Mouse (Mus musculus): ENCODE measurements at regions not wholly inside any gene's neighbourhood (a gene's known extent, or its start where the extent isn't known, plus 50 kb on each side); places are given as distances from the start of the nearest gene placed in this dataset.
"Not testable (repeated sequence)": the region's sequence is repeated elsewhere in the genome, so short reads cannot be mapped to it uniquely, and the experiment has no call there.

DNA sequence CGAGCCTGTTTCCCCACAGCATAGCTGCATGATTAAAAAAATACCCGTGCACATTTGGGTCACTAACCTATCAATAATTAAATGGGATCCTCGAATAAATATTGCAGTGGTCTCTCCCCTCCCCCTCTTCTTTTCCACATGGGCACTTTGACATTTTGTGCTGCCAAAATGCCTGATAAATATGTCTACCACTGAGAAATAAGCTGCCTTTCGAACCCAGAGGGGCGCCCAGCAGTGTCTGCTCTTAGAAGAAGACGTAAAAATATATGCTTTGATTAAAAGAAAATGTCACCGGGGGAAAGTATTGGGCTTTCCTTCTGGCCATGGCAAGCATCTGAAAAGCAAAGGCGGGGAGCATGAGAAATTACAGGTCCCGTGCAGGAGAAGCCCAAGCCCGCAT is 152.6 kb upstream of the Frmd4a start:
- DNase-seq (ENCODE audit: low spot score in 2 of 2): no peak

DNA sequence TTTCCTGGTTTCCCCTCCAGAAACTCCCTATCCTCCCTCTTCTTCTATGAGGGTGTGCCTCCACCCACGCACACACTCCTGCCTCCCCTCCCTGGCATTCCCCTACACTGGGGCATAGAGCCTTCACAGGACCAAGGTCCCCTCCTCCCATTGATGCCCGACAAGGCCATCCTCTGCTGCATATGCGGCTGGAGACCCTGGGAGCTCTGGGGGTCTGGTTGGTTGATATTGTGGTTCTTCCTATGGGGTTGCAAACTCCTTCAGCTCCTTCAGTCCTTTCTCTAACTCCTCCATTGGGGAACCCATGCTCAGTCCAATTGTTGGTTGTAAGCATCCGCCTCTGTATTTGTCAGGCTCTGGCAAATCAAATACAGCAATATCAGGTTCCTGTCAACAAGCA is 150.8 kb upstream of the Frmd4a start:
- DNase-seq (ENCODE audit: low spot score in 2 of 2): not testable (repeated sequence)

DNA sequence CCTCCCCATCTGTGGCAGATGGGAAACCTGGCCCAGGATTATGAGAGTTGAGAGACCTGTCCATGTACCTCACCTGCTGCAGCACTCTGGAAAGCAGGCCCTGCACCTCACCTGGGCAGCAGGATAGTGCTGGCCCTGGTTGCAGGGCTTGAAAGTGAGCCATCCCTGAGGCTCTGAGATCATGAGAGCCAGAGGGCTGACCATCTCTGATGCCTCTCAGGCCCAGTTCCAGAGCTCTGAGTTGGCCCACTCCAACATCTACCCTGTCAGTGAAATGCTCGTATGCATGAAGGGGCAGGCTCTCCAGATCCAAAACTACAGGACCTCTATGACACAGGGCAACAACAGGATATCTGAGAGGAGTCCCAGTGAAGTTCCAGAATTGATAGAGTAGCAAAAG is 147.8 kb upstream of the Frmd4a start:
- no peak for DNase-seq (ENCODE audit: low spot score in 2 of 2)

GRCm38 (mm10) chr2:3871748-3872147 is 145.8 kb upstream of the Frmd4a start:
- DNase-seq (ENCODE audit: low spot score in 2 of 2): no peak

GRCm38 (mm10) chr2:3887000-3887399 is 130.5 kb upstream of the Frmd4a start:
- no peak for DNase-seq (ENCODE audit: low spot score in 2 of 2)

DNA sequence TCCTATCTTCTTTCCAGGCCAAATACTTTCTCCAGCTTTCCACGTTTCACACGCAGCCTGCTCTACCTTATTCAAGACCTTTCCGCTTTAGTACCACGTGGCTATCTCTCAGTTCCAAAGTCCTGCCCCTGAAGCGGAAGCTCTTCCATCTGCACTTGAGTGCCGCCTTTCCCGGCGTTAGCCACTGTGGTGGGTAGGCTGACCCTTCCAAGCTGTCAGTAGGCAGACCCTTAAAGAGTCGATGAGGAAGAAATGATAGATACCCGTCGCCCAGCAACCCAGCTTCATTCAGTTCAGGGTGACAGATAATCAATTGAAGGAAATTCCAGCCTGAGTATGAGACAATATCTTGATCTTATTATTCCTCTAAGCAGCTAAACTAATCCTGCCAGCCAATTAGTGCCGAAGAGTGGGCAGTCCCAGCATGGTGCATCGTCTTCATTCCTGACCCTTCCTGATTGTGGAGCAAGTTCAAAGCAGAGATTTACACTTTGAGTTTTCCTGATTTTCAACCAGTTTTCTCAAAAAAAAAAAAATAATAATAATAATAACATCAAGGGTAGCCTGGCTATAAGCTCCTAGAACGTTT is 129.6 kb upstream of the Frmd4a start:
- DNase-seq (ENCODE audit: low spot score in 2 of 2): no peak

- DNase-seq (ENCODE audit: low spot score in 2 of 2): no peak
These were observed 128.1 kb upstream of the Frmd4a start for GRCm38 (mm10) chr2:3889381-3889780.

DNA sequence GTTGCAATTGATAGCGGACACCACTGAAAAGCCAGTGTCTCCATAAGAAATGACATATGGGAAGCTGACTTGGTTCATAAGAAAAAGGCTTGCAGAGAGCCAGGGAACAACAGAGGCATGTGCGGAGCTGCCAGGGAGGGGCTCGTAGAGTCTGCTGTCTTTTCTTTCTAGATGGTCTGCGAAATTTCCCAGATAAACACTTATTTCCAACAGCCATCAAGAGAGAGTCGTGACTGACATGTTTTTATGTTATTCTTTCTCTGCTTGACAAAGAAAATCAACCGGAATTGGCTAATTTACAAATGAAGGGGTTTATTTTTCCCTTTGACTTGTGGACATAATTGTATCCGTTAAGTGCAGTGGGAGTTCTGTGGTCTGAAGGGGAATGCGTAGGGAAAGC is 127.1 kb upstream of the Frmd4a start:
- no peak for DNase-seq (ENCODE audit: low spot score in 2 of 2)

GRCm38 (mm10) chr2:3907026-3907425 is 110.5 kb upstream of the Frmd4a start:
- DNase-seq (ENCODE audit: low spot score in 2 of 2): no peak

DNA sequence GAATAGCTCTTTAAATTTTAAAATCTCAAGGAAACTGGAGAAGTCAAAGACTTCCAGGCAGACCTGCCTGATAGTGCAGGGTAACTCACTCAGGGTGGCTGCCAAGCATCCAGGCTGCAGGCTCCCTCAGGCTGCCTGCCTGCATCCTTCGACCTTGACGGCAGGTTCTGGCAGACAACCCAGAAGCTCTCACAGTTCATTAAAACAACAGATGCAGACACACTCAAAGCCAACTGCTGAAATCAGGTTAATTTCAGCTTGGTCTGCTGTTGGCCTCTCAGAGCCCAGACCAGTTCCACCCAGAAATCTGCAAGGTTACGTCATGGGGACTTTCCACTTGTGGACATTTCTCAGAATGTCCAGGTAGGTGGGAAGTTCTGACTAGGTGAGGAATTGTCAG is 109.3 kb upstream of the Frmd4a start:
- DNase-seq (ENCODE audit: low spot score in 2 of 2): no peak

DNA sequence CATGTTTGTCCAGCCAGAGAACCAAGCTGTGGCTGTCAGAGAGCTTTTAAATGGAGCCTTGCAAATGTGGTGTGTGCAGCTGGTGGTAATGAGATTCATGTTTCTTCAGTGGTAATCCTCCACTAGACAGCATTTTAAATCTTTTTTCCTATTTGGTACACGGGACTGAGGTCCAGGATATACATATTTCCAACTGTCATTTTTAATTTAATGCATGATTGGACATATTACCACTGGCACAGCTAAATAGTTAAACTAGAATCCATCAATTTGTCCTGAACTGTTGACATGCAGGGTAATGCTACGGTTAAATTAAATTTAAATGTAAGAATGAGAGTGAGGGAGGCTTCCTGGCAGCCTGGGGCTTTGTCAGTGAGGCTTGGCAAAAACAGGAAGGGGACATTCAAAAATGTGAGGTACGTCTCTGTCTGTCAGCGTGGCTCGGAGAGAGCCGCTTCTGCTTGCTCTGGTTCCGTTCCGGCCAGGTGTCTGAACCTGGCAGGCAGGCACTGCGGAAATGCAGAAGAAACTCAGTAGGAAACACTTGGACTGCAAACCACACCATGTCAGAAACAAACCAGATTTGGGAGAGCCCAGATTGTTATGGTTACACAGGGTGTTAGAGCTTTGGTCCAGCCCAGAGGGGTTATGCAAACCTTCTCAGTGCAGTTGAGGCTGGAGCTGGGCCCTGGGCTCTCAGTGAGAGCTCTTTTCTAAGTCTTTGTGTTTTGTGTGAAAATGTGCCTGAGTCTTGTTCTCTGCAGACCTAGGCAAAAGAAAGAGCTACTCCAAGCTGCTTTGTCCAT is 107.2 kb upstream of the Frmd4a start:
- DNase-seq (ENCODE audit: low spot score in 2 of 2): peak; percentile 17 to 20

GRCm38 (mm10) chr2:3915141-3915540 is 102.4 kb upstream of the Frmd4a start:
- no peak for DNase-seq (ENCODE audit: low spot score in 2 of 2)

- DNase-seq (ENCODE audit: low spot score in 2 of 2): no peak
These were observed 101.2 kb upstream of the Frmd4a start for GRCm38 (mm10) chr2:3916365-3916764.

DNA sequence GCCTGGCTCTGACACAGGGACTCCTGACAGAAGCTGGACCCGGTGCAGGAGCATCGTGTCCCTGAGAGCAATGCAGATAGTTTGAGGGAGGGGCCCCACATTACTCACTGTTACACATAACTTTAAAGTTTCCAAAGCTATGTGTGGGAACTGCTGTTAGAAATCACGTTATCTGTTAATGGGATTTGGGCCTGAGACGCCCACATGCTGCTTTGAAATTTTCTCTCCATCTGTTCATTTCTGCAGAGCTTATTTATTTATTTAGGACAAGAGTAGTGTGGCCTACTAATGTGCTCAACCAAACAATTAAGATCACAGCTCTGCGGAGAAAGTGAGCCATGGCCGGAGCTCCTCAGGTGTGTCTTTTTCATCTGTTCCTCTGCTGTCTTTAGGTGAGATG is 99.4 kb upstream of the Frmd4a start:
- DNase-seq (ENCODE audit: low spot score in 2 of 2): no peak

- no peak for DNase-seq (ENCODE audit: low spot score in 2 of 2)
These were observed 97.6 kb upstream of the Frmd4a start for GRCm38 (mm10) chr2:3919893-3920292.

GRCm38 (mm10) chr2:3921084-3921483 is 96.4 kb upstream of the Frmd4a start:
- not testable (repeated sequence) for DNase-seq (ENCODE audit: low spot score in 2 of 2)

- DNase-seq (ENCODE audit: low spot score in 2 of 2): peak; percentile 10 to 17
These were observed 94.8 kb upstream of the Frmd4a start for GRCm38 (mm10) chr2:3922739-3923138.

- DNase-seq (ENCODE audit: low spot score in 2 of 2): no peak
These were observed 92.8 kb upstream of the Frmd4a start for GRCm38 (mm10) chr2:3924696-3925095.

DNA sequence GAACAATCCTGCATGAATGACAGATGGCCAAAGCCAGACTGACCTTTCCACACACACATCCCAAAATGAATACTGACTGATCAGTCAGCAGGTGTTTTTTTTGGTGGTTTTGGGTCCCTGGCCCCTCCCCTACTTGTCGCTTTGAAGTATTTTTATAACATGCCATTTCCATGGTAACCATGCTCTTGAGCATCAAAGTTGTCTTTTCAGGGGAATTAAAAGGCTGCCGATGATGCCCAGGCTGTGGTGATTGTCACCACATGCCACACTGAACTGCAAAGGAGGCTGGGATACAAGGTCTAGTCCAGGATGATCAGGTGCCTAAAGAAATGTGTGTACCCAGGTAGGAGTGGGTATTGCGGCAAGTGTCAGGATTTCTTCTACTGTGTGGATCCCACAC is 92.3 kb upstream of the Frmd4a start:
- no peak for DNase-seq (ENCODE audit: low spot score in 2 of 2)

- no peak for DNase-seq (ENCODE audit: low spot score in 2 of 2)
These were observed 91.4 kb upstream of the Frmd4a start for GRCm38 (mm10) chr2:3926129-3926528.

DNA sequence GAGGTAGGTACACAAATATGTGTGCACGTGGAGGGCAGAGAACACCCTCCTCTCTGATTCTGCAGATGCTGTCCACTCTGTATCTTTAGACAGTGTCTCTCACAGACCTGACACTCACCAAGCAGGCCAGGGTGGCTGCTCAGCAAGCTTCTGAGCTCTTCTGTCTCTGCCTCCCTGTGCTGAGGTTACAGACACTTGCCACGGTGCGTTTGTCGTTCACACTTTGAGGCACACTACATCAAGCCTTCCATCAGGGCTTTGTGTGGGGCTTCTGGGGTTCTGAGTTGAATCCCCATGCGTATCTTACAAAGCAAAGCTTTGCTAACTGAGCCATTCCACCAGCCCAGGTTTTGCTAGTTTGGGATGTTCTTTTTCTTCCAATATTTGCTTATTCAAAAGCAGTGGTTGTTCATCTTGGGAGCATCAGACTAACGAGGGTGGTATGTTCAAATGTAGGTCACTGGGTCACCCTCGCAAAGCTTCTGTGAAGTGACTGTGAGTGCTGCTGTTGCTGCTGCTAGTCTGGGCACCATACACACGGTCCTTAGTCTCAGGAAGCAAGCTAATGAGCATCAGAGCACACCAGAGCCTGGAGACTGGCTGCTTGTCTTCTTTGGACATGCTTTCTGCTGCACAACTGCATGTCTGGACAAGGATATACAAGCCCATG is 90.2 kb upstream of the Frmd4a start:
- no peak for DNase-seq (ENCODE audit: low spot score in 2 of 2)

DNA sequence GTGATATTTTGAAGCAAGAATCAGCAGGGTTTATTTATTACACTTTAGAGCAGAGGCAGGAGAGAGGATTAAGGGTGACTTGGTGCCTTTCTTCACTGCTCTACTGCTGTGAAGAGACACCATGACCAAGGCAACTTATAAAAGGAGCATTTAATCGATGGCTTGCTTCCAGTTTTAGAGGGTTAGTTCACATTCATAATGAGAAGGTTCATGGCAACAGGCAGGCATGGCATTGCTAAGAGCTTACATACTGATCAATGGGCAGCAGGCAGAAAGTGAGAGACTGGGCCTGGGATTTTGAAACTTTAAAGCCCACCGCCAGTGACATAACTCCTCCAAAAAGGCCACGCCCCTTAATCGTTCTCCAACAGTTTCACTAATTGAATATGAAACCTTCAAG is 89.7 kb upstream of the Frmd4a start:
- DNase-seq (ENCODE audit: low spot score in 2 of 2): no peak

DNA sequence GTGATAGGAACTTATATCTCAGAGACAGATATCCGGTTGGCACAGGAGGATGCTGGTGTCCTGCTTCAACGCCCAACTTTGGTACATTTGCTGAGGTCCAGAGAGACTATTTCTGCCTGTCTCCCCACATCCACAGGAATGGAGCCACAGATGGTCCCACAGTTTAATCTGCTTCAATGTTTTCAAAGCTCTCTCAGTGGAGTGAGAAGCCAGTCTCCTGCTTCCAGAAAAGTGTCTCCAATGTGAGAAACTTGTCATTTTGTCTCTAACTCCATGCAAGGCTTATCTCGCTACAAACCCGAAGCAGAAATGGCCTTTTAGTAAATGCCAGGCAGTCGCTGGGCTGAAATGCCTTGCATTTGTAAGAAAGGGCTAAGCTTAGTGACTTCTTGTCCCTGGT is 86.9 kb upstream of the Frmd4a start:
- no peak for DNase-seq (ENCODE audit: low spot score in 2 of 2)
